Mouse (Mus musculus) heart, adult 2 months (tissue): ENCODE data around the gene Mphosph8. TPM values are rescaled to one million over a fixed set of nuclear protein-coding genes. Genes with fewer than 3 reads are reported as not detected.

Source experiments
- DNase-seq, 2 experiments: peaks; one replicate each; pipeline ENCODE4 v3.0.0; 2021
- H3K27ac ChIP-seq: fragments of 200-600 bp; 2 replicates; pipeline ENCODE4 v1.8.1; 2022
- H3K27me3 ChIP-seq: fragments of 200-500 bp; 2 replicates; pipeline ENCODE4 v1.6.1; 2012; ENCODE audit warnings: mild to moderate bottlenecking, low read length, inconsistent platforms, mixed read lengths; ENCODE audit not compliant: control insufficient read depth, insufficient read depth
- H3K36me3 ChIP-seq: fragments of 200-500 bp; 2 replicates; pipeline ENCODE4 v1.6.1; 2012; ENCODE audit warnings: low read length, inconsistent platforms; ENCODE audit not compliant: control insufficient read depth, insufficient read depth
- H3K4me1 ChIP-seq: fragments of 200-500 bp; 2 replicates; pipeline ENCODE4 v1.6.1; 2011; ENCODE audit warnings: low read length; ENCODE audit not compliant: control insufficient read depth, insufficient read depth
- H3K4me3 ChIP-seq: fragments of 200-600 bp; 2 replicates; pipeline ENCODE4 v1.8.1; 2022
- H3K79me2 ChIP-seq: fragments of 200-500 bp; replicated peaks from 2 replicates; pipeline ENCODE4 v1.6.1; 2012; ENCODE audit warnings: mild to moderate bottlenecking, inconsistent platforms, low read length, moderate library complexity, mixed read lengths; ENCODE audit not compliant: control insufficient read depth, insufficient read depth
- H3K9ac ChIP-seq: fragments of 200-500 bp; 2 replicates; pipeline ENCODE4 v1.6.1; 2012; ENCODE audit warnings: low read depth, mild to moderate bottlenecking, control low read depth, inconsistent platforms, low read length, mixed read lengths
- CTCF ChIP-seq: fragments of 200-600 bp; IDR thresholded peaks from 2 replicates; pipeline ENCODE4 v1.8.1; 2022; ENCODE audit warnings: antibody characterized with exemption, mild to moderate bottlenecking, moderate library complexity
- EP300 ChIP-seq: fragments of 200-500 bp; IDR thresholded peaks from 2 replicates; pipeline ENCODE4 v1.6.1; 2011; ENCODE audit warnings: low read depth, low read length, control low read depth; ENCODE audit not compliant: insufficient read depth
- POLR2A ChIP-seq: fragments of 200-500 bp; IDR thresholded peaks from 2 replicates; pipeline ENCODE4 v1.6.1; 2011; ENCODE audit warnings: mild to moderate bottlenecking, low read depth, low read length, control low read depth; ENCODE audit not compliant: insufficient read depth
- WGBS: fragments of 180-500 bp; shearing (Covaris S2); methylation state at CpG from one replicate; pipeline ENCODE4 v1.1.7; 2018; 5-methylcytosine and 5-hydroxymethylcytosine counted together
- intact Hi-C: fragments of 180-260 bp; cut with DNase I; formaldehyde crosslinking; loops from one replicate; pipeline ENCODE4 v1.15.1; 2025
- long read RNA-seq: library from polyadenylated mRNA; stranded (forward); transcript quantifications from one replicate; pipeline ENCODE4 v2.0.0, GENCODE M21; 2021
- polyA plus RNA-seq: library from polyadenylated mRNA; depleted of rRNA; stranded (reverse); fragments of >200 nt; gene quantifications from 2 replicates; pipeline ENCODE4 v1.2.3, GENCODE M21; 2012; rRNA removed
- total RNA-seq, 2 experiments: library from RNA; stranded (reverse); gene quantifications; 2 replicates each; pipeline ENCODE4 v1.2.3; 2021

Mphosph8 gene
- total RNA-seq (10 to 100 TPM; 25.5 to 27.9 TPM), polyA plus RNA-seq (5.1 and 11.1 TPM in 2 replicates)
- long read RNA-seq, transcript Mphosph8-201 (14 exons, 2,939 nt): major isoform, 30 of 38 reads
- long read RNA-seq, partial matches to known transcripts: 4 of 38 reads
- long read RNA-seq, other reads (novel, unspliced or antisense): 4 of 38 reads

DNA sequence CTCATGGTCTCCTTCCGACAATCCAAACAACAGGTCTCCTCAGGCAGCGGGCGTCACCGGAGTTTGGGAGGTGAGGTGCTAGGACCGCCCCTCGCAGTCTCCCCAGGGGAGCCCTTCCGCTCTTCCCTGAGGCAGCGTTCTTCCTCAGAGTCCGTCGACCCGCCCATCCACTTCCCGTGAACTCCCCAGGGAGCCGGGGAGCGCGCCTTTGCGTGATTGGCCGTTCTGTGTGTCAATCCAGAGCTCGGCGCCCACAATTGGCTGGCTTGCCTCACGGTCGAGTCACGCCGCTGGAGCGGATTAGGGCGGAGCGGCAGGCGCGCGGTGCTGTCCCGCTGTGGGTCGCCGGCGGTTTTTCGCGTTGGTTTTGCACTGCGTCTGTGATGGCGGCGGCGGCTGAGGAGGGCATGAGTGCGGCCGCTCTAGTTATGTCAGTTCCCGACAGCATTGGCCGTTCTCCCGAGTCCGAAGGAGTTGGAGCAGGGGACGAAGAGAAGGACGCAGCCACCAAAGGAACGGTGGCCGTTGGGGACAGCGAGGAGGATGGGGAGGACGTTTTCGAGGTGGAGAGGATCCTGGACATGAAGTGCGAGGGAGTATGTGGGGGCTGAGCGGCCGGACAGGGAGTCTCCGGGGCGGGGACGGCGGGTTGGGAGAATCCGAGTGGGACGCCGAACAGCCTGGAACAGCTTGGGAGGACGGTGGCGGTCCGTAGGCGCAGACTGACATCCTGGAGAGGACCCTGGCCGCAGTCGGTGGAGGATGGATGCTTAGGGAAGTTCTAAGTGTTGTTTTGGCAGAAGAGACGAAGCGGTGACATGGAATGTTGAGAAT, at the start of gene Mphosph8:
Mphosph8 (plus strand) TSS at position 280 of the 834 bp plus-strand sequence.
- no peaks in the 10 kb centered on the region for H3K27me3 ChIP-seq
- peak; percentile 99 to 100 for DNase-seq
- peak within 1 kb of the TSS; percentile 87 for H3K9ac ChIP-seq
- H3K27ac ChIP-seq: peak within 1 kb of the TSS; percentile 89
- TF ChIP-seq POLR2A (peak; percentile 83), EP300 (0 out of 2 replicates have a peak, but pooled peaks have one; percentile 21), CTCF (no peak)
- H3K36me3 ChIP-seq: peaks cover 5% of the 10 kb centered on the region
- H3K4me1 ChIP-seq: peaks cover 3% of the 10 kb centered on the region
- peak within 1 kb of the TSS; percentile 85 for H3K4me3 ChIP-seq
- intact Hi-C loops: loop anchor here (1.0 to 5.0 kb wide), 3 partner anchors 91 to 139 kb away; partner anchors contain the start of genes Cenpj, Parp4 and Pspc1
- H3K79me2 ChIP-seq: peaks cover 2% of the 10 kb centered on the region; the same call in 1 of the 2 replicates
- WGBS: under 1% methylated on average over 70 of the region's 70 CpGs

- H3K9ac ChIP-seq: no peak overlapping the region
- no peaks in the 10 kb centered on the region for H3K4me1 ChIP-seq
- H3K27me3 ChIP-seq: no peaks in the 10 kb centered on the region
- no peak overlapping the region for H3K4me3 ChIP-seq
- peaks cover 4% of the 10 kb centered on the region for H3K36me3 ChIP-seq
- intact Hi-C loops: no loop called here
- DNase-seq: peak in 1 of 2 experiments; percentile 10
- TF ChIP-seq POLR2A: no peak
- TF ChIP-seq EP300: 0 out of 2 replicates have a peak, but pooled peaks have one; percentile 27
- no peak overlapping the region for H3K27ac ChIP-seq
- WGBS: 89% methylated on average over 8 of the region's 8 CpGs
- no peaks in the 10 kb centered on the region for H3K79me2 ChIP-seq
Observed at GRCm38 (mm10) chr14:56620425-56620824, 47.6 kb upstream of the Mphosph8 start.

- intact Hi-C loops: no loop called here
- WGBS: 80% methylated on average over 4 of the region's 4 CpGs
- no peak overlapping the region for H3K9ac ChIP-seq
- no peaks in the 10 kb centered on the region for H3K36me3 ChIP-seq
- no peak for DNase-seq
- no peaks in the 10 kb centered on the region for H3K27me3 ChIP-seq
- no peak overlapping the region for H3K4me3 ChIP-seq
- H3K4me1 ChIP-seq: no peaks in the 10 kb centered on the region
- TF ChIP-seq POLR2A (no peak), CTCF (no peak), EP300 (no peak)
- no peak overlapping the region for H3K27ac ChIP-seq
- no peaks in the 10 kb centered on the region for H3K79me2 ChIP-seq
Observed at GRCm38 (mm10) chr14:56626202-56626601, 41.8 kb upstream of the Mphosph8 start.

GRCm38 (mm10) chr14:56628336-56628735, 39.7 kb upstream of the Mphosph8 start:
- H3K36me3 ChIP-seq: no peaks in the 10 kb centered on the region
- TF ChIP-seq CTCF (no peak), POLR2A (no peak), EP300 (no peak)
- H3K27me3 ChIP-seq: no peaks in the 10 kb centered on the region
- WGBS: 85% methylated on average over 3 of the region's 3 CpGs
- H3K79me2 ChIP-seq: no peaks in the 10 kb centered on the region
- H3K4me1 ChIP-seq: no peaks in the 10 kb centered on the region
- H3K27ac ChIP-seq: no peak overlapping the region
- no peak overlapping the region for H3K9ac ChIP-seq
- no peak for DNase-seq
- intact Hi-C loops: no loop called here
- H3K4me3 ChIP-seq: no peak overlapping the region

GRCm38 (mm10) chr14:56631109-56631508, 36.9 kb upstream of the Mphosph8 start:
- Histone ChIP-seq H3K36me3 (no peaks in the 10 kb centered on the region; the same call in 1 of the 2 replicates), H3K4me1 (no peaks in the 10 kb centered on the region), H3K79me2 (no peaks in the 10 kb centered on the region), H3K27me3 (no peaks in the 10 kb centered on the region), H3K4me3 (no peak overlapping the region), H3K9ac (no peak overlapping the region), H3K27ac (no peak overlapping the region)
- 90% methylated on average over 2 of the region's 2 CpGs for WGBS
- DNase-seq: no peak
- intact Hi-C loops: no loop called here
- TF ChIP-seq EP300: no peak
- no peak for TF ChIP-seq POLR2A
- TF ChIP-seq CTCF: no peak

DNA sequence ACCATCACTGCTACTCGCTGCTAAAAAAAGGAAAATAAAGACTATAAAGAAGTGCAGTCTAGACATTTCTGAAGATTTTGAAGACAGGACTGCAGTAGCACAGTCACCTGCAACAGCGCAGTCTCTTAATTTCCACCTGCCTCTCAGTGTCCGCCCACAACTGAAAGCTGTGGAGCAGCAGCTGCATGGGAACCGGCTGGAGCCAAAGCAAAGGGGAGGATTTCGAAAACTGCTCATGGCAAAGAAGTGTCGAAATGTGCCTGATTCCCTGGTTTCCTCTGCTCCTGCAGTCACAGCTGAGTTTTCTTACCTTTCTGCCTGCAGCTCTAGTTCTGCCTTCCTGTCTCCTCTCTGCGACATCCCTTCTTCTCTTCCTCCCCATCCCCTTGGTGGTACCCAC, 20.8 kb upstream of the Mphosph8 start:
- H3K36me3 ChIP-seq: no peaks in the 10 kb centered on the region; the same call in 1 of the 2 replicates
- no peaks in the 10 kb centered on the region for H3K27me3 ChIP-seq
- WGBS: 81% methylated on average over 7 of the region's 7 CpGs
- no peak for DNase-seq
- no peak overlapping the region for H3K27ac ChIP-seq
- H3K4me3 ChIP-seq: no peak overlapping the region
- intact Hi-C loops: no loop called here
- H3K4me1 ChIP-seq: no peaks in the 10 kb centered on the region
- no peak overlapping the region for H3K9ac ChIP-seq
- no peaks in the 10 kb centered on the region for H3K79me2 ChIP-seq
- no peak for TF ChIP-seq POLR2A
- TF ChIP-seq CTCF: no peak
- no peak for TF ChIP-seq EP300
